Mouse (Mus musculus) C2C12 (cell line): ENCODE results near the gene Camta1.

ENCODE experiments used
- CEBPB ChIP-seq: IDR thresholded peaks from one replicate; pipeline ENCODE4 v1.6.1; 2011; ENCODE audit warnings: low read depth, mild to moderate bottlenecking, control low read depth, moderate library complexity
- CTCF ChIP-seq: IDR thresholded peaks from one replicate; pipeline ENCODE4 v1.5.1; 2011; ENCODE audit not compliant: control insufficient read depth, insufficient read depth, insufficient read length
- FOSL1 ChIP-seq: IDR thresholded peaks from one replicate; pipeline ENCODE4 v1.8.0; 2011; ENCODE audit warnings: mild to moderate bottlenecking, low read length; ENCODE audit not compliant: poor library complexity, insufficient read depth, severe bottlenecking
- MAX ChIP-seq: IDR thresholded peaks from one replicate; pipeline ENCODE4 v1.6.1; 2011; ENCODE audit warnings: mild to moderate bottlenecking, control low read depth
- MYOD1 ChIP-seq: IDR thresholded peaks from one replicate; pipeline ENCODE4 v1.6.1; 2011; ENCODE audit warnings: low read depth; ENCODE audit not compliant: control insufficient read depth, insufficient read length
- USF1 ChIP-seq: IDR thresholded peaks from one replicate; pipeline ENCODE4 v1.6.1; 2011; ENCODE audit warnings: low read depth, mild to moderate bottlenecking, control low read depth, moderate library complexity

GRCm38 (mm10) chr4:151172526-151172925 is 689.1 kb downstream of the Camta1 start:
- no peak for TF ChIP-seq MAX
- TF ChIP-seq CTCF, result no peak
- no peak for TF ChIP-seq USF1
- no peak for TF ChIP-seq MYOD1
- no peak for TF ChIP-seq CEBPB
- TF ChIP-seq FOSL1, result no peak
